Mouse (Mus musculus): ENCODE data around the gene Prlhr. TPM values are rescaled to one million over a fixed set of nuclear protein-coding genes. Genes with fewer than 3 reads are reported as not detected.

The Prlhr gene
- polyA plus RNA-seq, 1 experiment from 2014 or later: not detected

Other genes starting within 250 kb of the Prlhr start
- 36.9 and 41.0 TPM in 2 replicates for gene Fam204a, start 241.6 kb downstream of the Prlhr start, polyA plus RNA-seq (2016; fragmentation: Nextera tagmentation; extraction: Ambion mirVana)
- 20.8 and 26.3 TPM in 2 replicates for gene Cacul1, start 112.7 kb upstream of the Prlhr start, polyA plus RNA-seq (2016; fragmentation: Nextera tagmentation; extraction: Ambion mirVana)